Mouse (Mus musculus): ENCODE data around the gene Bbc3. TPM values are rescaled to one million over a fixed set of nuclear protein-coding genes. Genes with fewer than 3 reads are reported as not detected.

The Bbc3 gene
- polyA plus RNA-seq, 1 experiment from 2014 or later: 13.4 TPM

Other genes with a start within 250 kb of the Bbc3 start
- 0.05 TPM in 1 of 2 replicates, not detected in the other for gene Zfp541, start 246.6 kb upstream of the Bbc3 start, polyA plus RNA-seq (2016; fragmentation: Nextera tagmentation; extraction: Ambion mirVana)
- gene Napa, start 209.9 kb upstream of the Bbc3 start, polyA plus RNA-seq (2016; fragmentation: Nextera tagmentation; extraction: Ambion mirVana): 200 and 202 TPM in 2 replicates
- gene Kptn, start 188.5 kb upstream of the Bbc3 start, polyA plus RNA-seq (2016; fragmentation: Nextera tagmentation; extraction: Ambion mirVana): 25.8 and 26.7 TPM in 2 replicates
- 0.16 and 0.20 TPM in 2 replicates for gene Slc8a2, start 178.6 kb upstream of the Bbc3 start, polyA plus RNA-seq (2016; fragmentation: Nextera tagmentation; extraction: Ambion mirVana)
- gene Meis3, start 133.3 kb upstream of the Bbc3 start, polyA plus RNA-seq (2016; fragmentation: Nextera tagmentation; extraction: Ambion mirVana): 55.5 and 67.7 TPM in 2 replicates
- gene Dhx34, start 86.4 kb upstream of the Bbc3 start, polyA plus RNA-seq (2016; fragmentation: Nextera tagmentation; extraction: Ambion mirVana): 19.0 and 20.1 TPM in 2 replicates
- 0.05 and 0.09 TPM in 2 replicates for gene C5ar2, start 64.2 kb upstream of the Bbc3 start, polyA plus RNA-seq (2016; fragmentation: Nextera tagmentation; extraction: Ambion mirVana)
- 0.54 and 0.64 TPM in 2 replicates for gene C5ar1, start 48.9 kb upstream of the Bbc3 start, polyA plus RNA-seq (2016; fragmentation: Nextera tagmentation; extraction: Ambion mirVana)
- gene Inafm1, start 34.8 kb upstream of the Bbc3 start, polyA plus RNA-seq (2016; fragmentation: Nextera tagmentation; extraction: Ambion mirVana): 5.9 and 9.1 TPM in 2 replicates
- 27.1 and 27.5 TPM in 2 replicates for gene Ccdc9, start 21.6 kb upstream of the Bbc3 start, polyA plus RNA-seq (2016; fragmentation: Nextera tagmentation; extraction: Ambion mirVana)
- 479 and 497 TPM in 2 replicates for gene Sae1, start 79.4 kb downstream of the Bbc3 start, polyA plus RNA-seq (2016; fragmentation: Nextera tagmentation; extraction: Ambion mirVana)
- 20.5 and 22.2 TPM in 2 replicates for gene Zc3h4, start 92.5 kb downstream of the Bbc3 start, polyA plus RNA-seq (2016; fragmentation: Nextera tagmentation; extraction: Ambion mirVana)
- gene Tmem160, start 144.4 kb downstream of the Bbc3 start, polyA plus RNA-seq (2016; fragmentation: Nextera tagmentation; extraction: Ambion mirVana): 71.5 and 76.4 TPM in 2 replicates
- gene Npas1, start 169.3 kb downstream of the Bbc3 start, polyA plus RNA-seq (2016; fragmentation: Nextera tagmentation; extraction: Ambion mirVana): 0.98 and 1.4 TPM in 2 replicates